Mouse (Mus musculus) macrophage (primary cell): ENCODE measurements around the gene Aim2. TPM values are rescaled to one million over a fixed set of nuclear protein-coding genes. Genes with fewer than 3 reads are reported as not detected.

Experiments used
- polyA plus RNA-seq: library from polyadenylated mRNA; stranded (reverse); fragments of 250-400 nt; gene quantifications from 3 replicates; pipeline ENCODE4 v1.2.4, GENCODE M21; 2018; ENCODE audit warnings: inconsistent platforms

The Aim2 gene
- polyA plus RNA-seq, 1 experiment from 2014 or later: 91.8 TPM

Other genes with a start within 250 kb of the Aim2 start
- gene Olfr1408, start 213.5 kb upstream of the Aim2 start, polyA plus RNA-seq: not detected in 3 replicates
- gene Olfr1406, start 160.2 kb upstream of the Aim2 start, polyA plus RNA-seq: not detected in 3 replicates
- gene Olfr218, start 153.1 kb upstream of the Aim2 start, polyA plus RNA-seq: not detected in 3 replicates
- not detected in 3 replicates for gene Olfr1404, start 138.5 kb upstream of the Aim2 start, polyA plus RNA-seq
- not detected in 3 replicates for gene Fcer1a, start 123.7 kb upstream of the Aim2 start, polyA plus RNA-seq
- gene Olfr418, start 84.9 kb upstream of the Aim2 start, polyA plus RNA-seq: not detected in 3 replicates
- gene Mptx2, start 73.1 kb upstream of the Aim2 start, polyA plus RNA-seq: not detected in 3 replicates
- not detected in 3 replicates for gene Ackr1, start 17.1 kb upstream of the Aim2 start, polyA plus RNA-seq
- not detected in 3 replicates for gene Cadm3, start 16.8 kb downstream of the Aim2 start, polyA plus RNA-seq
- gene Ifi206, start 140.2 kb downstream of the Aim2 start, polyA plus RNA-seq: 25.2 to 49.7 TPM (median 27.2 TPM) in 3 replicates
- 0.47 to 1.00 TPM (median 0.48 TPM) in 3 replicates for gene Ifi214, start 185.1 kb downstream of the Aim2 start, polyA plus RNA-seq
- 21.9 to 62.9 TPM (median 23.1 TPM) in 3 replicates for gene Ifi213, start 248.4 kb downstream of the Aim2 start, polyA plus RNA-seq